Mouse (Mus musculus): ENCODE measurements around the gene Mok.

The Mok gene

GRCm38 (mm10) chr12:110850010-110850928 lies 9.5 kb upstream of the Mok start, which contains the start of gene Zfp839:
TSS of gene Zfp839 (plus strand) at chr12:110850253.
- peak; percentile 85 to 86 for DNase-seq (ENCODE audit: low spot score in 2 of 2)

- DNase-seq (ENCODE audit: low spot score in 2 of 2): no peak
These were observed 5.5 kb upstream of the Mok start for GRCm38 (mm10) chr12:110846191-110846765.

GRCm38 (mm10) chr12:110845131-110845880 lies 4.6 kb upstream of the Mok start:
- DNase-seq (ENCODE audit: low spot score in 2 of 2): peak; percentile 91 to 95

GRCm38 (mm10) chr12:110844227-110845130 lies 3.7 kb upstream of the Mok start:
- DNase-seq (ENCODE audit: low spot score in 2 of 2): peak in 1 of 2 experiments; percentile 28

GRCm38 (mm10) chr12:110843194-110844048 lies 2.7 kb upstream of the Mok start:
- peak; percentile 83 to 88 for DNase-seq (ENCODE audit: low spot score in 2 of 2)

- no peak for DNase-seq (ENCODE audit: low spot score in 2 of 2)
These were observed 1.2 kb upstream of the Mok start for GRCm38 (mm10) chr12:110841731-110842493.

DNA sequence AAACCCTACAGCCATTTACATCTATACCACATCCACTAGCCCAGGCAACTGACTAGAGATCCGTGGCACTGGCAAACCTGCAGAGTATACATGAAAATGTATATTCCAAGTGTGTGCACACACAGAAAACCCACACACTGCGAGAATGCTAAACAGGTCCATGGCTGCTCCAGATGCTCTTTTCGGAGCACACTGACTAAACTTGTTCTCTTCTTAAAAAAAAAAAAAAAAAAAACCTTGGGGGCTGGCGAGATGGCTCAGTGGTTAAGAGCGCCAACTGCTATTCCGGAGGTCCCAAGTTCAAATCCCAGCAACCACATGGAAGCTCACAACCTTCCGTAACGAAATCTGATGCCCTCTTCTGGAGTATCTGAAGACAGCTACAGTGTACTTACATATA lies 2.9 kb downstream of the Mok start:
- DNase-seq (ENCODE audit: low spot score in 2 of 2): no peak

DNA sequence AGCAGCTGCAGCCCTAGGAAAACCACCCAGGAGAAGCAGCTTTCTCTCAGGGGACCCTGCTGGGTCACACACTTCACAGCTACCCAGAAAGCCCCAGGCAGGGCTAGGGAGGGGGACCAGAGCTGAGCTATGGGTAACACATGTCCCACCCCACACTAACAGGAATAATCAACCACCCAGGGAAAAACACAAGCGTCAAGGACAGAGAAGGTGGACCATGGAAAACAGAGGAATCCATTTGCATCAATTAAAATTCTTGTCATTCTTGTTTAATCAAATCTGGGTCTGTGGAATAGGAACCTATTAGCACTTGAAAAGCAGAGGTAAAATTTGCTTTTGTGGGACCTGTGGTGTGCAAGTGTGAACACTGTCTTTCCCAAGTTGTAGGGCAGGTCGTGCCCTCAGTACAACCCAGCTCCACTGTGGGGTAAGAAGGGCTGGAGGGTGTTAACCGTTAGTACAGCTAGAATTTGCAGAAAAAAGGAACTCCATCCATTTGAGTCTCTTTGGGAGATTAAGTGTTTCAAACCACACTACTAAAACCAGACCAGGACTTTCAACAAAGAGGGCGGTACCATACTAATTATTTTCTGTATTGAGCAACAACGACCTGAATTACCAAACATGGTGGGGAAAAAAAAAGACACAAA lies 3.4 kb downstream of the Mok start:
- no peak for DNase-seq (ENCODE audit: low spot score in 2 of 2)

GRCm38 (mm10) chr12:110836729-110837128 lies 4.0 kb downstream of the Mok start:
- DNase-seq (ENCODE audit: low spot score in 2 of 2): no peak

DNA sequence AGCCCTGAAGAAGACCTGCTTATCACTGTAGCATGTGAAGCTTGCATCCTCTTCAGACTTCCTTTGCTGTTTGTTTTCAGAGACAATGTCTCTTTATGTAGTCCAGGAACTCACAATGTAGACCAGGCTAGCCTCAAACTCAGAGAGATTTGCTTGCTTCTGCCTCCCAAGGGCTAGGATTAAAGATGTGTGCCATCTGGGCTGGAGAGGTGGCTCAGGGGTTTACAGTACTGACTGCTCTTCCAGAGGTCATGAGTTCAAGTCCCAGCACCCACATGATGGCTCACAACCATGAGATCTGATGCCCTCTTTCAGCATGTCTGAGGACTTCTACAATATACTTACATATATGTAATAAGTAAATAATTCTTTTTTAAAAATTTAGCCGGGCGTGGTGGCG lies 5.6 kb downstream of the Mok start:
- DNase-seq (ENCODE audit: low spot score in 2 of 2): no peak

DNA sequence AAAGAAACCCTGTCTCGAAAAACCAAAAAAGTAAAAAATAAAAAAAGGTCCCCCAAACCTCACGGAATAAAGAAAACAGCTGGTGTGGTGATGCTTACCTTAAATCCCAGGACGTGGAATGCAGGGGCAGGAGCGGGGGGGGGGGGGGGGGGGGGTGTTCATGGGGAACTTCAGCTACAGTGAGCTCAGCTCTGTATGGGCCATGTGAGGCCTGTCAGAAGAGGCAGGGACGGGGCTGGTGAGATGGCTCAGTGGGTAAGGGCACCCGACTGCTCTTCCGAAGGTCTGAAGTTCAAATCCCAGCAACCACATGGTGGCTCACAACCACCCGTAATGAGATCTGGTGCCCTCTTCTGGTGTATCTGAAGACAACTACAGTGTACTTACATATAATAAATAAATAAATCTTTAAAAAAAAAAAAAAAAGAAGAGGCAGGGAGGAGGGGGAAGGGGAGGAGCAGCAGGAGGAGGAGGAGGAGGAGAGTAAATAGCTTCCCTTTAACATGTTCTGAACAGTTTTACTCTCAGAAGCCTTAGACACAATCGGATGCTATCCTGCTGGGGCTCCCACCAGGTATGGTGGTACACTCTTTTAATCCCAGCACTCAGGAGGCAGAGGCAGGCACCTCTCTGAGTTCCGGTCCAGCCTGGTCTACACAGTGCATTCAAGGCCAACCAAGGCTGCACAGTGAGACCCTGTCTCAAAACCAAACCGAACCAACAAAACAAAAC lies 10.3 kb downstream of the Mok start:
- DNase-seq (ENCODE audit: low spot score in 2 of 2): no peak

- no peak for DNase-seq (ENCODE audit: low spot score in 2 of 2)
These were observed 11.8 kb downstream of the Mok start for GRCm38 (mm10) chr12:110828908-110829307.

DNA sequence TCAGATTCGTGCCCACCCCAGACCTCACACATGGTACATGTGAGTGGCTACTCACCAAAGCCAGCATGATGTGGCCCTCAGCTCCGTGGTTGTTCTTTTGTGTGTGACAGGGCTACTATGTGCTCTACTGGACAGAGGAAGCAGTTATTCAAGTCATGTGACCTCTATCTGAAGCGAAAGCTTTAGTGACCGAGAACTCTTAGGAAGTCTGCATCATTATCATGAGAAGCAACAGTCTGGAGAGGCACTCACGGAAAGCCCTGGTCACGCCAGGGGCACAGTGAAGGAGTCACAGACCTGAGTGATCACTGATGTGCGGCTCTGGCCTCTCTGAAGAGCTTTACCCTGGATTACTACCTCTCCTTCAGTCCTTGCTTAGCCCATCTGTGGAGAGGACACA lies 18.4 kb downstream of the Mok start:
- DNase-seq (ENCODE audit: low spot score in 2 of 2): no peak

DNA sequence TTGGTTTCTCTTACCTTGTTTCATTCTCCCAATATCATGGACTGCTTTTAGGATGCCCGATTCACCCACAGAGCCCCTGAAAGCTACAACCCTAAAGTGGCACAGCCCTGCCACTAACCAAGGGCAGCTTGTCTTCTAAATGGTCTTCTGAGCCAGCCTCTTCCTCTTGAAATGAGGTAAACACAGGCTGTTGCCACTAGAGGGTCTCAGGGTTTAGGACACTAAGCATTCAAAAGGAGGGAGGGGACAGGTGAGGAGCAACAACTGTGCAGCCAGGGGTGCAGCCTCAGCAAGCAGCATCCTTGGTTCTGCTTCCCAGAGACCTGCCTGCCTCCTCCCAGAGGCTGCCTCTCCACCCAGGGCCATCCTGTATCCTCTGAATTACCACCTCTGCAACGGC lies 19.0 kb downstream of the Mok start:
- no peak for DNase-seq (ENCODE audit: low spot score in 2 of 2)

GRCm38 (mm10) chr12:110819367-110819766 lies 21.4 kb downstream of the Mok start:
- DNase-seq (ENCODE audit: low spot score in 2 of 2): no peak

GRCm38 (mm10) chr12:110816833-110817232 lies 23.9 kb downstream of the Mok start:
- DNase-seq (ENCODE audit: low spot score in 2 of 2): no peak

DNA sequence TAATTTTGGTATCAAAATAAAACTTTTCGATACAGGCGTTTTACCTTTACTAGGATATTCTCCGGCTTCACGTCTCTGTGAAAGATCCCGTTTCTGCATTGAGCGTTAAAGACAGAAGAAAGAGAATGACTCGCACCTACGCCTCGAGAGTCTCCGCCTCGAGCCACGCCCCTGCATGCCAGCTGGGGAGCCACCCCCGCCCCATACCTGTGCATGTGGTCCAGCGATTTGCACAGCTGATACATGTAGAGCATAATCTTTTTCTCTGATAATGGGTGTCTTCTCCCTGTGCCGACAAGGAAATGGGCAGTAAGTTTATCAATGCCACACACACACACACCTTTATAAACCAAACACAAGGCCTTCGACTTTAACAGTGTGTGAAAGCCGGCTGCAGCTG lies 25.8 kb downstream of the Mok start:
- no peak for DNase-seq (ENCODE audit: low spot score in 2 of 2)

GRCm38 (mm10) chr12:110813624-110814023 lies 27.1 kb downstream of the Mok start:
- no peak for DNase-seq (ENCODE audit: low spot score in 2 of 2)

Measured in heart, adult 9 months (tissue).